Mouse (Mus musculus) heart, postnatal 0 days (tissue): Measurements from ENCODE around the gene Abi3.

ENCODE experiments used
- CTCF ChIP-seq: IDR thresholded peaks from 2 replicates; pipeline ENCODE4 v1.5.1; 2016; ENCODE audit warnings: antibody characterized with exemption, control low read depth, low read depth
- EP300 ChIP-seq: IDR thresholded peaks from 2 replicates; pipeline ENCODE4 v1.6.1; 2016; ENCODE audit warnings: antibody characterized with exemption, low read depth

- TF ChIP-seq CTCF: no peak
- TF ChIP-seq EP300: no peak
Measured at GRCm38 (mm10) chr11:95831276-95831619, 11.0 kb downstream of the Abi3 start.
